ENCODE assay signal across 12 mouse cellular contexts in genomic region chr7:130677541-130678274, GRCm38 (mm10).
DNase-seq lines count a peak whose midpoint lies in the region; ATAC-seq and TF ChIP-seq lines count a peak whose summit lies in the region.
"Had no signal": no experiment of that assay in that cellular context is flagged by ENCODE, and none has a peak within 500 bp of the region (broad histone marks: within the 10 kb centered on the region; RNA-seq: fewer than 3 reads in every experiment).

No protein-coding gene starts in this region.

- WGBS in forebrain, embryonic 12.5 days, result 73% methylated on average over 12 of the region's 12 CpGs
- WGBS in forebrain, postnatal 0 days, result 56% methylated on average over 12 of the region's 12 CpGs
- 74% methylated on average over 12 of the region's 12 CpGs for WGBS in lung, adult 2 months
- 63% methylated on average over 12 of the region's 12 CpGs for WGBS in limb, embryonic 12.5 days
- 49% methylated on average over 12 of the region's 12 CpGs for WGBS in neural tube, embryonic 15.5 days
- 86% methylated on average over 12 of the region's 12 CpGs for WGBS in kidney, adult 2 months

- ATAC-seq in forebrain, embryonic 12.5 days (ENCODE audit: low FRiP score), result no peak
- ATAC-seq in forebrain, postnatal 0 days, result no peak
- no peak for ATAC-seq in limb, embryonic 12.5 days (ENCODE audit: insufficient number of reproducible peaks, insufficient read depth, low FRiP score, low TSS enrichment, low read depth)
- ATAC-seq in neural tube, embryonic 15.5 days (ENCODE audit: low FRiP score), result no peak

- H3K4me1 ChIP-seq in forebrain, embryonic 12.5 days, result peaks cover 22% of the 10 kb centered on the region
- H3K4me1 ChIP-seq in forebrain, postnatal 0 days (ENCODE audit: insufficient read depth), result no peaks in the 10 kb centered on the region
- H3K4me1 ChIP-seq in lung, adult 2 months (ENCODE audit: control insufficient read depth, insufficient read depth, low read length), result no peaks in the 10 kb centered on the region
- H3K4me1 ChIP-seq in limb, embryonic 12.5 days (replicated peaks), result peaks cover 28% of the 10 kb centered on the region
- H3K4me1 ChIP-seq in neural tube, embryonic 15.5 days, result peaks cover 26% of the 10 kb centered on the region
- H3K4me1 ChIP-seq in kidney, adult 2 months (ENCODE audit: control insufficient read depth, insufficient read depth, low read length), result peaks cover 3% of the 10 kb centered on the region; the same call in 1 of the 2 replicates

- no peak overlapping the region for H3K4me2 ChIP-seq in forebrain, embryonic 12.5 days
- H3K4me2 ChIP-seq in forebrain, postnatal 0 days (ENCODE audit: low read depth), result no peak overlapping the region
- H3K4me2 ChIP-seq in limb, embryonic 12.5 days, result no peak overlapping the region
- no peak overlapping the region for H3K4me2 ChIP-seq in neural tube, embryonic 15.5 days

- no peak for TF ChIP-seq CTCF in forebrain, postnatal 0 days (IDR thresholded peaks at IDR 0.05; ENCODE audit: low read depth)
- no peak for TF ChIP-seq CTCF in lung, adult 2 months (IDR thresholded peaks at IDR 0.05; ENCODE audit: insufficient read depth, low read length)
- TF ChIP-seq CTCF in kidney, adult 2 months (conservative IDR thresholded peaks at IDR 0.05; ENCODE audit: insufficient read depth, insufficient read length, low read depth, low read length), result no peak

- no peak for DNase-seq in forebrain, postnatal 0 days
- peak; percentile 51 for DNase-seq in lung, postnatal 10 days
- no peak for DNase-seq in lung, adult 2 months
- no peak for DNase-seq in kidney, adult 2 months
- no peak for DNase-seq in spleen, postnatal 36 days (ENCODE audit: low spot score in 2 of 2)
- DNase-seq: cerebellum, adult 11-12 months; kidney, postnatal 36 days; liver had no signal

- no peak overlapping the region for H3K4me3 ChIP-seq in forebrain, embryonic 12.5 days (replicated peaks)
- no peak overlapping the region for H3K4me3 ChIP-seq in forebrain, postnatal 0 days (ENCODE audit: low read depth, low read length)
- no peak overlapping the region for H3K4me3 ChIP-seq in lung, adult 2 months (replicated peaks; ENCODE audit: extremely low read depth, low read depth, low read length)
- H3K4me3 ChIP-seq in limb, embryonic 12.5 days (replicated peaks), result no peak overlapping the region
- no peak overlapping the region for H3K4me3 ChIP-seq in neural tube, embryonic 15.5 days (replicated peaks)
- no peak overlapping the region for H3K4me3 ChIP-seq in kidney, adult 2 months (ENCODE audit: insufficient read depth, low read depth, low read length)

- peaks cover 4% of the 10 kb centered on the region; the same call in 1 of the 2 replicates for H3K9me3 ChIP-seq in forebrain, embryonic 12.5 days
- no peaks in the 10 kb centered on the region for H3K9me3 ChIP-seq in forebrain, postnatal 0 days (ENCODE audit: low read length)
- H3K9me3 ChIP-seq in limb, embryonic 12.5 days, result 0 out of 2 replicates have a peak, but pooled peaks cover 6% of the 10 kb centered on the region
- H3K9me3 ChIP-seq in neural tube, embryonic 15.5 days (replicated peaks), result no peaks in the 10 kb centered on the region

- TF ChIP-seq POLR2A in lung, adult 2 months (IDR thresholded peaks at IDR 0.05; ENCODE audit: borderline replicate concordance, extremely low read depth, low read depth, low read length), result no peak
- no peak for TF ChIP-seq POLR2A in kidney, adult 2 months (IDR thresholded peaks at IDR 0.05; ENCODE audit: low read depth, low read length)

- H3K27ac ChIP-seq in forebrain, embryonic 12.5 days, result 0 out of 2 replicates have a peak overlapping the region, but pooled peaks have one; percentile 31
- H3K27ac ChIP-seq in forebrain, postnatal 0 days (ENCODE audit: low read depth, low read length), result no peak overlapping the region
- peak overlapping the region; percentile 36 for H3K27ac ChIP-seq in limb, embryonic 12.5 days
- H3K27ac ChIP-seq in neural tube, embryonic 15.5 days (replicated peaks), result peak overlapping the region; percentile 60
- H3K27ac ChIP-seq in kidney, adult 2 months (ENCODE audit: insufficient read depth, low read depth, low read length), result no peak overlapping the region

- H3K27me3 ChIP-seq in forebrain, embryonic 12.5 days, result no peaks in the 10 kb centered on the region
- H3K27me3 ChIP-seq in forebrain, postnatal 0 days (ENCODE audit: insufficient read depth, low read length), result no peaks in the 10 kb centered on the region
- H3K27me3 ChIP-seq in limb, embryonic 12.5 days, result no peaks in the 10 kb centered on the region
- no peaks in the 10 kb centered on the region for H3K27me3 ChIP-seq in neural tube, embryonic 15.5 days (replicated peaks)
- no peaks in the 10 kb centered on the region for H3K27me3 ChIP-seq in kidney, adult 2 months (replicated peaks; ENCODE audit: control insufficient read depth, insufficient read depth, low read length)

- H3K9ac ChIP-seq in forebrain, embryonic 12.5 days, result no peak overlapping the region
- no peak overlapping the region for H3K9ac ChIP-seq in forebrain, postnatal 0 days
- H3K9ac ChIP-seq in limb, embryonic 12.5 days (replicated peaks), result no peak overlapping the region
- H3K9ac ChIP-seq in neural tube, embryonic 15.5 days (replicated peaks), result no peak overlapping the region

- no peaks in the 10 kb centered on the region for H3K36me3 ChIP-seq in forebrain, embryonic 12.5 days (replicated peaks)
- H3K36me3 ChIP-seq in forebrain, postnatal 0 days (ENCODE audit: insufficient read depth), result no peaks in the 10 kb centered on the region
- peaks cover 6% of the 10 kb centered on the region; the same call in 1 of the 2 replicates for H3K36me3 ChIP-seq in limb, embryonic 12.5 days
- H3K36me3 ChIP-seq in neural tube, embryonic 15.5 days, result no peaks in the 10 kb centered on the region
- no peaks in the 10 kb centered on the region for H3K36me3 ChIP-seq in kidney, adult 2 months (ENCODE audit: control insufficient read depth, insufficient read depth, low read length)
- H3K36me3 ChIP-seq: G1E had no signal

Comparison
In these comparisons a context has a peak if more than half of its experiments do, and no peak if none do; other contexts are left out.
1. H3K27ac ChIP-seq: peak in forebrain, embryonic 12.5 days (single experiment), limb, embryonic 12.5 days (single experiment) and neural tube, embryonic 15.5 days (single experiment); none in forebrain, postnatal 0 days (single experiment) and kidney, adult 2 months (single experiment).